Mouse (Mus musculus) limb, embryonic 12.5 days (tissue): ENCODE data around the gene Ube2n. TPM values are rescaled to one million over a fixed set of nuclear protein-coding genes. Genes with fewer than 3 reads are reported as not detected.

ENCODE experiments used
- microRNA-seq: library from miRNA; unstranded; fragments of <30 nt; microRNA quantifications from one replicate; pipeline ENCODE4, GENCODE M21; 2017
- polyA plus RNA-seq: library from polyadenylated mRNA; unstranded; fragments of >200 nt; fragmentation: Nextera tagmentation; extraction: Ambion mirVana; gene quantifications from 2 replicates; pipeline ENCODE4 v1.2.1, GENCODE M21; 2016

Ube2n gene
- polyA plus RNA-seq, 1 experiment from 2014 or later, result 326 TPM

Small RNA genes within 50 kb of the gene (microRNA-seq; reads per million reads assigned to microRNA genes)
- 15.1 reads per million, percentile 29 among the genes with 10 or more reads in this experiment for gene Mir3058

Other genes starting within 250 kb of the Ube2n start
- 12.2 TPM in 2 replicates for gene Cradd, start 191.0 kb upstream of the Ube2n start, polyA plus RNA-seq
- 61.3 and 72.4 TPM in 2 replicates for gene Socs2, start 98.0 kb upstream of the Ube2n start, polyA plus RNA-seq
- gene Mrpl42, start 13.2 kb upstream of the Ube2n start, polyA plus RNA-seq, result 324 and 333 TPM in 2 replicates
- 111 and 120 TPM in 2 replicates for gene Nudt4, start 49.0 kb downstream of the Ube2n start, polyA plus RNA-seq
- not detected in 2 replicates for gene Anapc15-ps, start 158.3 kb downstream of the Ube2n start, polyA plus RNA-seq